ENCODE assay signal across 17 mouse cellular contexts in the genomic region with DNA sequence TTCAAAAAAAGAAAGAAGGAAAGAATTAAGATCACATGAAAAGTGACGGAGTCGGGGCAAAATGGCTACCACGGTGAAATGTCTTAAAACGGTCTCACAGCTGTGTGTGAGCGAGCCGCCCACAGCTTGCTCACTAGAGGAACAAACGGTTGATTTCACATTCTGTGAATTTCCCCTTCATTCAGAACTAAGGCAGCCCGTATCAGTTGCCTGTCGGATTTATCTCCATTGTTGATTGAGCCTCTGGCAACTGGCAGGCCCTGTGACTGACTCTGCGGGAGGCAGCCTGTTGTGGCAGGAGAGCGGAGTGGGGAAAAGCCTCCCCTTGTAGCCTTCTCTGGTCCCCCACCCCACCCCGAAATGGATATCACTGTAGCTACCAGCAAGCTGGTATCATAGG. TPM values are rescaled to one million over a fixed set of nuclear protein-coding genes. Genes with fewer than 3 reads are reported as not detected.
A peak's percentile ranks its signal among the peaks of the same experiment; 100 is the strongest.
DNase-seq lines count a peak whose midpoint lies in the region; ATAC-seq and TF ChIP-seq lines count a peak whose summit lies in the region.
"Had no signal": no experiment of that assay in that cellular context is flagged by ENCODE, and none has a peak within 500 bp of the region (broad histone marks: within the 10 kb centered on the region; RNA-seq: fewer than 3 reads in every experiment).

No protein-coding gene starts in this region.

- H3K27ac ChIP-seq in heart, embryonic 11.5 days (ENCODE audit: low read depth, low read length): no peak overlapping the region
- H3K27ac ChIP-seq in midbrain, embryonic 13.5 days: peak overlapping the region; percentile 62
- H3K27ac ChIP-seq: heart, embryonic 15.5 days; hindbrain, embryonic 15.5 days; kidney, embryonic 15.5 days; liver, embryonic 13.5 days; neural tube, embryonic 15.5 days had no signal

- H3K27me3 ChIP-seq in heart, embryonic 11.5 days (ENCODE audit: control insufficient read depth, insufficient read depth, low read length): peaks cover 44% of the 10 kb centered on the region
- H3K27me3 ChIP-seq in midbrain, embryonic 13.5 days: peaks cover 15% of the 10 kb centered on the region

- H3K4me1 ChIP-seq in heart, embryonic 11.5 days (ENCODE audit: control insufficient read depth, insufficient read depth, low read length): peaks cover 6% of the 10 kb centered on the region; the same call in 1 of the 2 replicates
- peaks cover 37% of the 10 kb centered on the region for H3K4me1 ChIP-seq in midbrain, embryonic 13.5 days (replicated peaks)

- H3K36me3 ChIP-seq in heart, embryonic 11.5 days (ENCODE audit: control insufficient read depth, insufficient read depth, low read length): no peaks in the 10 kb centered on the region
- no peaks in the 10 kb centered on the region for H3K36me3 ChIP-seq in midbrain, embryonic 13.5 days
- H3K36me3 ChIP-seq: heart, embryonic 15.5 days; hindbrain, embryonic 15.5 days; kidney, embryonic 15.5 days; liver, embryonic 13.5 days; neural tube, embryonic 15.5 days had no signal

- no peaks in the 10 kb centered on the region for H3K9me3 ChIP-seq in heart, embryonic 11.5 days (replicated peaks; ENCODE audit: control insufficient read depth, low read length)
- no peaks in the 10 kb centered on the region for H3K9me3 ChIP-seq in midbrain, embryonic 13.5 days
- H3K9me3 ChIP-seq: heart, embryonic 15.5 days; hindbrain, embryonic 15.5 days; kidney, embryonic 15.5 days; liver, embryonic 13.5 days; neural tube, embryonic 15.5 days had no signal

- H3K4me2 ChIP-seq in heart, embryonic 11.5 days: peak overlapping the region; percentile 21; the same call in 1 of the 2 replicates
- no peak overlapping the region for H3K4me2 ChIP-seq in midbrain, embryonic 13.5 days (replicated peaks)
- H3K4me2 ChIP-seq: heart, embryonic 15.5 days; hindbrain, embryonic 15.5 days; kidney, embryonic 15.5 days; liver, embryonic 13.5 days; neural tube, embryonic 15.5 days had no signal

- WGBS in heart, embryonic 11.5 days (ENCODE audit: insufficient replicate concordance): 11% methylated on average over 12 of the region's 12 CpGs
- WGBS in midbrain, embryonic 13.5 days: 11% methylated on average over 12 of the region's 12 CpGs

- no peak for ATAC-seq in heart, embryonic 11.5 days (replicated peaks; ENCODE audit: insufficient number of reproducible peaks, low FRiP score, low TSS enrichment)
- no peak for ATAC-seq in midbrain, embryonic 13.5 days

- DNase-seq in heart, postnatal 36 days: no peak
- DNase-seq in left cerebral cortex, postnatal 14 days (ENCODE audit: low spot score in 2 of 2): peak; percentile 51 to 63
- no peak for DNase-seq in left cerebral cortex, adult 8-10 months (ENCODE audit: low spot score in 2 of 2)
- DNase-seq in brain, embryonic 14.5 days (ENCODE audit: low read depth): peak; percentile 51
- DNase-seq in B cell, adult 2 months: no peak
- DNase-seq in spleen, postnatal 14 days (ENCODE audit: low spot score in 2 of 2): no peak
- DNase-seq: adrenal gland, postnatal 10 days; liver, embryonic 13.5 days; lung, postnatal 10 days had no signal

- H3K9ac ChIP-seq in heart, embryonic 11.5 days (ENCODE audit: low read depth, low read length): no peak overlapping the region
- no peak overlapping the region for H3K9ac ChIP-seq in midbrain, embryonic 13.5 days (replicated peaks)
- H3K9ac ChIP-seq: heart, embryonic 15.5 days; hindbrain, embryonic 15.5 days; kidney, embryonic 15.5 days; liver, embryonic 13.5 days; neural tube, embryonic 15.5 days had no signal

- no peak for TF ChIP-seq CTCF in brain, embryonic 14.5 days (IDR thresholded peaks at IDR 0.05; ENCODE audit: borderline replicate concordance, extremely low read depth, insufficient read depth, insufficient read length)

- no peak for TF ChIP-seq POLR2A in brain, embryonic 14.5 days (IDR thresholded peaks at IDR 0.05; ENCODE audit: borderline replicate concordance, extremely low read depth, insufficient read depth, insufficient read length, poor library complexity, severe bottlenecking)

- intact Hi-C loops in heart, postnatal 36 days (cut with DNase I): no loop called here
- intact Hi-C loops in left cerebral cortex, postnatal 14 days (cut with DNase I): no loop called here

- H3K4me3 ChIP-seq in heart, embryonic 11.5 days (ENCODE audit: low read depth, low read length): no peak overlapping the region
- H3K4me3 ChIP-seq in midbrain, embryonic 13.5 days (replicated peaks): no peak overlapping the region
- H3K4me3 ChIP-seq: heart, embryonic 15.5 days; hindbrain, embryonic 15.5 days; kidney, embryonic 15.5 days; liver, embryonic 13.5 days; neural tube, embryonic 15.5 days had no signal

RNA-seq across cellular contexts. Expression of gene Lamc3, which starts 10.6 kb away (rescaled TPM):
- polyA plus RNA-seq in heart, embryonic 11.5 days (2014; fragmentation: Nextera tagmentation; extraction: Ambion mirVana): 1.0 and 1.5 TPM in 2 replicates
- 1 to 10 TPM in 1 of 2 experiments, under 1 TPM in 1; 0.67 to 1.0 TPM for total RNA-seq in heart, postnatal 36 days (2021)
- total RNA-seq in left cerebral cortex, postnatal 14 days (2021): 10 to 100 TPM in 1 of 2 experiments, 1 to 10 TPM in 1; 9.2 to 11.4 TPM
- 1 to 10 TPM; 5.7 to 7.5 (median 6.6) TPM for total RNA-seq in left cerebral cortex, adult 8-10 months (2022)
- 5.8 and 12.0 TPM in 2 replicates for polyA plus RNA-seq in brain, embryonic 14.5 days (2012; rRNA removed)
- polyA plus RNA-seq in midbrain, embryonic 13.5 days (2015; fragmentation: Nextera tagmentation; extraction: Ambion mirVana): 5.5 and 6.8 TPM in 2 replicates
- total RNA-seq: monocyte, adult 5-6 weeks had no signal

RNA-seq across cellular contexts. Expression of gene Fibcd1, which starts 30.6 kb away (rescaled TPM):
- polyA plus RNA-seq in heart, embryonic 11.5 days (2014; fragmentation: Nextera tagmentation; extraction: Ambion mirVana): 0.06 TPM in 1 of 2 replicates, not detected in the other
- not detected for total RNA-seq in heart, postnatal 36 days (2021)
- 10 to 100 TPM; 12.8 to 16.1 TPM for total RNA-seq in left cerebral cortex, postnatal 14 days (2021)
- total RNA-seq in left cerebral cortex, adult 8-10 months (2022): 1 to 10 TPM; 6.9 to 9.0 (median 7.4) TPM
- polyA plus RNA-seq in brain, embryonic 14.5 days (2012; rRNA removed): 7.2 and 10.0 TPM in 2 replicates
- polyA plus RNA-seq in midbrain, embryonic 13.5 days (2015; fragmentation: Nextera tagmentation; extraction: Ambion mirVana): 8.4 and 11.2 TPM in 2 replicates
- total RNA-seq: gastrocnemius, adult 8-10 months; monocyte, adult 5-6 weeks had no signal
- polyA plus RNA-seq: heart, embryonic 15.5 days had no signal

Comparison
In these comparisons a context has a peak if more than half of its experiments do, and no peak if none do; other contexts are left out.
1. DNase-seq: peak in left cerebral cortex, postnatal 14 days (2 of 2) and brain, embryonic 14.5 days (single experiment); none in heart, postnatal 36 days (0 of 2), left cerebral cortex, adult 8-10 months (0 of 2), B cell, adult 2 months (0 of 2) and spleen, postnatal 14 days (0 of 2).
2. RNA of gene Fibcd1, which starts 30.6 kb away (total RNA-seq): 12.8 to 16.1 TPM in left cerebral cortex, postnatal 14 days and 6.9 to 9.0 TPM in left cerebral cortex, adult 8-10 months; not detected in heart, postnatal 36 days; every median in the first group is over 4 times any median in the second.